Mouse (Mus musculus) adrenal gland, adult (tissue): ENCODE measurements around the gene Mxd3.
A peak's percentile ranks its signal among the peaks of the same experiment; 100 is the strongest.

Source experiments
- DNase-seq, 2 experiments: peaks; one replicate each; pipeline ENCODE4 v3.0.0; 2022 to 2023; ENCODE audit warnings: low spot score in 1 of 2; ENCODE audit not compliant: inconsistent age in 2 of 2

Gene Mxd3

DNA sequence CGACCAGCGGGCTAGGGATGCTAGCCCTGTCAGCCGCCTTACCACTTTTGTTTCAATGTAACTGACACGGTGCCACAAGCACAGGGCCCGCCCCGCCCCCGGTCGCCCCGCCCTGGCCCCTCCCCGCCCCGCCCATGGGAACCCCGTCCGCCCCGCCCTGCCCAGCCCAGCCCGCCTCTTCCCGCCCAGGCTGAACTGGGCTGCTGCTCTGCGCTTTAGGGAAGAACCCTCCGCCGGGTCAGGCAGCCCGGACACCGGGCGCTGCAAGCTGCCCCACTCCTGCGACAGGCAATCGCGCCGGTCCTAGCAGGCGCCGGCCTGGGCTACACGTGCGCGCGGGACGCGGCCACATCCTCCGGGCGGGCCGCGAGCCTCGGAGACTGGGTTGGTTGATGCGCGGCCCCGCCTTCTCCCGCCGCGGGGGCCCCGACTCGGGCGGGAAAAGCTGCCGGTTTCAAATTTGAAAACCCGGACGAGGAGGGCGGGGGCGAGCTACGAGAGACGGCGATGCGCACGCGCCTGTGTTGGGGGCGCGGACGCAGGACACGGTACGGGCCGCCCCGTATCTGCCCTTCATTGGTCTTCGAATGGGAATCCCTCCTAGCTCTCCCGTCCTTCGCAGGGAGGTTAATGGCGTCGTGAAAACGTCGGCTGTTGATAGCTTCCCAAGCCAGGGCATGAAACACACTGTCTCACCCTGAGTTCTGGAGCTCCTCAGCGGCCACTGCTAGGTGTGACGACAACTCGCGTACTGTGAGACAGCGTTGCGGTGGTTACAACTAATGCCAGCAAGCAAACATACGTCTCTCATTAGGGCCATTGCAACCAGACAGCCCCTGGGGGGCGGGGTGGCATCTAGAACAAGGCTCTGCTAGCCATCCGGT lies at the start of gene Mxd3:
TSS of gene Mxd3 (minus strand) at position 141 of the 884 bp plus-strand sequence.
- peak; percentile 86 to 96 for DNase-seq

DNA sequence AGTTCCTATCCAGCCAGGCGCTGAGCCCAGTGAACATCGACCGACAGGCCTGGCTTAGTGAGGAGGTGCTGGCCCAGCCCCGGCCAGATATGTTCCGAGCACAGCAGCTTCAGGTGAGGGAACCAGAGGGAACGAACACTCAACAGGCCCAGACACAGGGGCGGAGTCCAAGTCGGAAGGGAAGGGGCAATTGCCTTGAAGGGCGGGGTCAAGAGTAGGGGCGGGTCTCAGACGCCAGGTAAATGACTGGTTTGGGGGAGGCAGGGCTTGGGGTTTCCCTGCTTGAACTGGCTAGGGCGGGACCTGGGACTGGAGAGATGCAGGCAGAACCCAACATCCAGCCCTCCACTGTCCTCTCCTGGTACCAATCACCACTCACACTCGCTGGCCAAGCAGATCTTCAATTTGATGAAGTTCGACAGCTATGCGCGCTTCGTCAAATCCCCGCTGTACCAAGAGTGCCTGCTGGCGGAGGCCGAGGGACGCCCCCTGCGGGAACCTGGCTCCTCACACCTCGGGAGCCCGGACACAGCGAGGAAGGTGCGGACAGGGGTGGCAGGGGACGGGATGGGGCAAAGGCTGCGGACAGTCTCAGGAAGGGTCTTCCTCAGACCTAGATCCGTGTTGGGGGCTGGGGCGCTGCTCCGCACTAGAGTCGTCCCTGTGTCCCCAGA lies 49.4 kb upstream of the Mxd3 start:
- DNase-seq: no peak

DNA sequence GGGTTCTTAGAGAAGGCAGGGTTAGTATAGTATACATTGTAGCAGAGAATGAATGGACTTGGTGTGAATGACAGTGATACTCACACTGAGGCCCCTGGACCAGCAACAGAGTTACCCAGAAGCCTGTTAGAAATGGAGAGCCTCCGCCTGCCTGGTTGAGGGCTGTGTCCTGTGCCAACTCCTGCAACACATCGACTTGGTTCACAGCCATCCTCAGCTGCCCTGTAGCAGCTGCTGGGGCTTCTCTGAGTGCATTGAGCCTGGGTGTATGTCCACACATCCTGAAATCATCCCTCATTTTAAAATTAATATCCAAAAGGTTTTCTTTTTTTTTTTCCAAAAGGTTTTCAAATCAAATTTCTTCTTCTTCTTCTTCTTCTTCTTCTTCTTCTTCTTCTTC lies 46.3 kb upstream of the Mxd3 start:
- no peak for DNase-seq

DNA sequence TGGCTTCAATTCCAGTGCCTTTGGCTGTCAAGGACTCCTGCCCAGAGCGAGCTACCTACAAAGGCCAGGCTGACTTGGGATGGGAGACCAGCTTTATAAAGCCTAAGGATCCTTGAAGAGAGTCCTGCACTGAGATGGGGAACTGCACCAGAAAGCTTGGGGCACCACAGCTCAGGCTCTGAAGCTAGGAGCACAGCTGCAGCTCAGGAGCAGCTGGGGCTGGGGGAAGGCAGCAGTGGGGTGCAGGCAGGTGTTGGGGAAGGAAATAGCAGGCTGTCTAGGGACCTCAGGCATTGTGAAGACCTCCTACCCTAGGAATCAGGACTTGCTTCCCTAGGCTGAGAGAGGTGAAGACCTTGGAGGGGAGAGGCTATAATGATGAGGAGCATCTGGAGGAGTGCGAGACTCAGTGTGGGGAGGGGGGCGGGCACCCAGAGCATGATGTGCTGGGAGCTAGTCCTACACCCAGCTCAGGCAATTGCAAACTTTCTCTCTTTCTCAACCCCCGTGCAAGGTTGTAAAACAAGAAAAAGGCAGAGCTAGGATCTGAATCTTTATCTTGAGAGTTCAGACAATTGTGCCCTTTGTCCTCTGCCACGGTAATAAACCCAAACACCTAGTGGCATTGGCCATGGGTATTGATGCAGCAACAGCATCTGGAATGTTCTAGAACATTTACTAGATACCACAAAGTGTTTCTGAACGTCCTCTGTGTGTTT lies 44.7 kb upstream of the Mxd3 start:
- DNase-seq: no peak

DNA sequence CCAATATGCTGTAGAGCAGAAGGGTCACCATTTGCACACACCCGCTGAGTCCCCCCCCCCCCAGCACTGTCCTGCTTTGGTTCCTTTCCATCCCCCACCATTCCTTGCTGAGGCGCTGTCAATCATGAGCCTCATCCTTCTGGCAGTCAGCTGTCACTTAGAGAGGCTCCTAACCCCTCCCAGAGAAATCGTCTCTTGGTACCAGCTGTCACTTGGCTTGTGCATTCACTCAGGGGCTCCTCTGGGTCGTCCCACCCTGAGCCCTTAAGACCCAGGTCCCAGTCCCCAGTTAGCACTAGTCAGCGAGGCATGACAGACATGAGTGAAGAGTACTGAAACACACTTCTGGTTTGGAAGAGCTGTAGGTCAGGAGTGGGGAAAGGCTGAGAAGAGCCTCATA lies 42.1 kb upstream of the Mxd3 start:
- no peak for DNase-seq

DNA sequence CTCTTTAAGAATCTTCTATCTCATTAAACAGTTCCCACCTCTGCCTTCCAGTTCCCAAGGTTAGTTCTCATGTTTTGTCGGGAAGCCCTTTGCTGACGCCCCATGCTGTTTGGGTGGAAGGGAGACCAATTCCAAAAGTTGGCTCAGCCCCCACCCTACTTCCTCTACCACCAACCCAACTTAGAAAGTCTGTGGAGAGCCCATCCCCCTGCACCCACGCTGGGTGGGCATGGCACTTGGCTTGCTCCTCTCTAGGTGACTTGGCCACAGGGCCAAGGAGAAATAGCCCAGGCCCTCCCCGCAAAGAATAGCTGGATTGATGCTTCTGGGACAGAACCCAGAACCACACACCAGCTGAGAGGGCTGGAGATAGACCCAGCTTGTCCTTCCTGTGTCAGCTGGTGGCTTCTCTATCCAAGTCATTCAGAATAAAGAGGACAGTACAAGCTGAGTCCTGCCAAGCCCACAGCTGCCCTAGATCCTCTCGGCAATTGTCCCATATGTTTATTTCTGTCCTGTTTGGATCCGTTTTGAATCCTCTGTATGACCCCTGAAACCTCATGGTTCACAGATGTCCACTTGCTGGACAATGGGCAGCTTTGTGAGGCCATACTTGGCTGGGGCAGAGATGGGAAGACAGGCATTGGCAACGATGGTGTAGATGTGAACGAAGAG lies 41.5 kb upstream of the Mxd3 start:
- DNase-seq: no peak

DNA sequence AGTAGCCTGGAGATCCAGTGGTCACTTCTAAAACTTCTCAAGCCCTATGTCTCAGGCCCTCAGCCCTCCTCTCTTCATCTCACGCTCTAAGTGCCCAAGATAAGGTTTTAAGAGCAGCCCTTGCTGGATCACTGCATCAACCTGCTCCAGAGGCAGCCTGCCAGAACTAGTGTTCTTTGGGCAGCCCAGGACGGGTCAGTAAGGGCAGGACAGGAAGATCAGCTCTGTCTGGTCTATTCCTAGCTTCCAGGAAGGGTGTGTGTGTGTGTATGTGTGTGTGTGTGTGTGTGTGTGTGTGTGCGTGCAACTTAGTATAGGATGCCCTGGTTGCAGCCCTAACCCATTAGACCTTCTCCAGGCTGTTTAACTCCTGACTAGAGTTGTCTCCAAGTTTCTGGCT lies 40.6 kb upstream of the Mxd3 start:
- DNase-seq: peak in 1 of 2 experiments; percentile 31

DNA sequence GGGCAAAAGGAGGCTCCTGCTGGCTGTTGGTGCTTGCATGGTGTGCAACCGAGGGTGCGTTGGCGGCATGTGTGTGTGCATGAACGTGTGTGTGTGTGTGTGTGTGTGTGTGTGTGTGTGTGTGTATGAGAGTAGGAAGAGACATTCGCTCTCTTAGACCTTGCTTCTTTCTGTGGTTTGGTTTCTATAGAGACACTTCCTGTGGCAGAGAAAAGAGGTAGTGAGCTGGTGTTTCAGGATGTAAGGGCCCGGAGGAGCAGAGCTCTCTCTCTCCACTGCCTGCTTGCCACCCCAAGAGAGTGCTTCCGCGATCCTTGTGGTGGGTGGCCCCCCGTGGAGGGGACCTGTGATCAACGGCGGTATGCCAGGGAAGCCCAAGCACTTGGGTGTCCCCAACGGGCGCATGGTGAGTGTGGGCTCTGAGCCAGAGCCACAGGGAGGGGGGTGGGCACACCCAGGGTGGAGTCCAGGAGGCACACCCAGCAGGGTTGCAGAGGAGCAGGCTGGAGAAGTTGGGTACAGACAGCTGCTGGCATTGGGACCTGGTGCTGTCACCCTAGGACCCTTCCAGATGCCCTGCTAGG lies 40.0 kb upstream of the Mxd3 start, which contains the start of gene Rgs14:
TSS of gene Rgs14 (plus strand) at position 202 of the 584 bp plus-strand sequence.
- DNase-seq: peak in 1 of 2 experiments; percentile 39

DNA sequence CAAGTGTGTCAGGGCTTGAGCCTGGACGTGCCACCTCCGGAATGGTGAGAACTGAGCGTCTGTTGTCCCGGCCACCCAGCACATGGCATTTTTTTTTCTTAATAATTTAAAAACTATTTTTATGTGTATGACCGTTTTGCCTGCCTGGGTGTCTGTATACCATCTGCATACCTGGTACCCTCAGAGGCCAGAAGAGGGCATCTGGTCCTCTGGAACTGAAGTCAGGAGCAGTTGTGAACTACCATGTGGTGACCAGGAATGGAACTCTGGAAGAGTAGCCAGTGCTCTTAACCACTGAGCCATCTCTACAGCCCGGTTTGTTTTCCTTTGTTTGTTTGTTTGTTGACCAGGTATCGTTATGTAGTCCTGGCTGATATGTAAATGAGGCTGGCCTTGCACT lies 38.8 kb upstream of the Mxd3 start:
- no peak for DNase-seq

DNA sequence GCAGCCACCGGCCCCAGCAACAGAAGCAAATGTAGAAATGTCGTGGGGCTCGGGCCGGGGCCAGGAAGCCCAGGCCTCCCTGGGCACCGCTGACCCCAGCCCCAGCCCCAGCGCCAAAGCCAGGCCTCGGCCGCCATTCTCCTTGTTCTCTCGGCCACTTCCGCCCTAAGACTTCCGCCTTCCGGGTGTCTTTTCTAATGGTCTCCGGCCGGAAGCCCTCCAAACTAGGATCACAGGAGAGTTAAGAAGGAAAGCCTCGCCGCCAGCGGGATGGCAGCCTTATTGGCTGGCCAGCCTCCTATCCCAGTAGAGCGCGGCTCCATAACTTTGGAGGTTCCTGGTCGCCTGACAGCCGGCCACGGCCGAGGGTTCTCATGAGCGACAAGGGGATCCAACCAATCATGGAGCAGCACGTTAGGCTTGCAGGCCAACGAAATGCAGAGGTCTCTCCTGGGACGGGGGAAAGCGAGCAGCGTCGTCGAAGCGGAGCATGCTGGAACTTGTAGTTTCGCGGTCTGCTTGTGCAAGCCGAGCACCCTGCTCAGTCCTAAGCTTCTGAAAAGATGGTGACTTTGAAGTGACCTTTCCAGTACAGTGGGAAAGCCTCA lies 32.9 kb upstream of the Mxd3 start, which contains the start of gene Lman2:
TSS of gene Lman2 (minus strand) at position 331 of the 608 bp plus-strand sequence.
- peak; percentile 98 to 99 for DNase-seq

DNA sequence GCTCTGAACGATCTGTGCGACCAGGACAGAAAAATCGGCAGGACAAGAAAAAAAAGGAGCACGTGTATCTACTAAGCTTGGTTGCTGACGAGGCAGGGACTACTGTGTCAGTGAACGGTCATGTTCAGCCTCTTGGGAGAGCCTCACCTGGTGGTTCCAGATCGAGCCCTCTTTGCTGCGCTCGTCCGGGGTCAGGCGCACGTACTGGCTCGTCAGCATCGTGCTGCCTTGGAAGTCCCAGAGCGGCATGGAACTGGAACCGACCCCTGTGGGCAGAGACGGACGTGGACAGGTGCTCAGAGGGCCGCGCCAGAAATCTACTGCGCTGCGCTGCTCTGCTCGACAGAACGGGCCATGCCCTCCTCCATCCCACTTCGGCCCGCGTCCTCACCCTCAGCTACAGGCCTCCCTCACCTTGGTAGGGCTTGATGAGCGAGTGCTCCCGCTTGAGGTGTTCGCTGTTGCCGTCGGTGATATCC lies 32.4 kb upstream of the Mxd3 start:
- DNase-seq: no peak

DNA sequence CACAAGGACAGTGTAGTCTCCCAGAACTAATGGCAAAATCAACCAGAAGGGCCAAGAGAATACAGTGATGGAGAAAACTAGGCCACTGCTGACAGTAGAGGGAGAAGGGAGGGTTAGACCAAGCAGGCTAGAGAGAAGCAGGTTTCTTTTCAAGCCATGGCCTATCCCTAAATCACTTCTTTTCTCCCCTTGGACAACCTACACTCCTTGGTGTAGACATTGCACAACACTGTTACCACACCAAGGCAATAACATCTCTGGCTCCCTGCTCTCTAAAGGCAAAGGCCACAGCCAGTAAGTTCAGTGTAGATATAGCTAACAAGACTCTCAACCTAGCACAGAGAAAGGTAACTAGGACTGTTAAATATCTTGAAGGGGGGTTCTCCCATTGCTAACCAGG lies 31.5 kb upstream of the Mxd3 start:
- DNase-seq: peak in 1 of 2 experiments; percentile 64

DNA sequence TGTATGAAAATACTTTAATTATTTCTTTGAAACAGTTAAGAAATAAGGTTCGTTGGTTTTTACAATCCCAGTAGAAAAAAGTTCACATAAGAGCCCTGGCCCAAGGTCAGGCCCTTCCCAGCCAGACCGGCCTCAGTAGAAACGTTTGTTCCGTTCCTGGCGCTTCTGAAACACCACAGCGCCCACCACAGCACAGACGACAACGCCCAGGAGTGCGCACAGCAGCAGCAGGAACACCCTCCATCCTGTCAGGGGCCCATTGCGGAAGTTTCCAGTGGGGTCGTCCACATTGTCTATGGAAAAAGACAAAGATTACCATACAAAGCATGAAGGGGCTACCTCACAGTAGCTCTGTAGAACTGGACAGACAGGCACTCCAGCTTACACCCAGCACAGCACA lies 17.1 kb upstream of the Mxd3 start:
- DNase-seq: no peak

DNA sequence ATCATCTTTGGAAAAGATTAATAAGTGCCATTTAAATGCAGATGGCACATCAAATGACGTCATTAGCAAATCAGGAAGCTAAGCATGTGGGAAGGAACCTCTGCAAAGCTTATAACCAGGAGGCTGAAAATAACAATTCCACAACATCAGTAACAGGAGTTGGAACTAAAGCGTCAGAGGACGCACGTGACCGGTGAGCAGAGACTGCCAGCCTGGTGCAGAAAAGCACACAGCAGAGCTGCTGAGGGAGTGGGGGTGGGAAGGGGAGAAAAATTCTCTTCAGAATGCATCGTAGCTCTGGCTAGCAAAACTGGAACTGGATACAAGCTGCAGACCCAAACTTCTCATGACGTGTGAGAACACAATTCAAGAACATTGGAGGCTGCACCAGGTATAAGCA lies 14.7 kb upstream of the Mxd3 start:
- DNase-seq: no peak

DNA sequence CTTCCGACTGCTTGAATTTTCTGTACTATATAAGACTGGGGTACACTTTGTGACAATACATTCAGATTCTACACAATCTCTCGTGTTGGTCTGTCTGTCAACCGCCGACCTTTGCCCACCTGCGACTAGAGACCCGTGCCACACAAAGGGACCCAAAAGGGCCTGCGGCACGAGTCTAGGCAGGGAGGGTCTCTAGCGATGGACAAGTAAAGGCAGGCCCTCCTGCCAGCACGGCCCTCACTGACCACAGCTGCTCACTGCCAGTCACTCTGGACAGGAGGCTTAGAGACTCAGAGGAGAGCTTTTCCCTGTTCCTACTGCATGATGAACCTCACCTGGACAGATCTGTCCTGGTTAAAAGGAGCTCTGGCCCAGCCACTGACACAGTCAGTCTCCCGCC lies 12.8 kb upstream of the Mxd3 start:
- DNase-seq: no peak

DNA sequence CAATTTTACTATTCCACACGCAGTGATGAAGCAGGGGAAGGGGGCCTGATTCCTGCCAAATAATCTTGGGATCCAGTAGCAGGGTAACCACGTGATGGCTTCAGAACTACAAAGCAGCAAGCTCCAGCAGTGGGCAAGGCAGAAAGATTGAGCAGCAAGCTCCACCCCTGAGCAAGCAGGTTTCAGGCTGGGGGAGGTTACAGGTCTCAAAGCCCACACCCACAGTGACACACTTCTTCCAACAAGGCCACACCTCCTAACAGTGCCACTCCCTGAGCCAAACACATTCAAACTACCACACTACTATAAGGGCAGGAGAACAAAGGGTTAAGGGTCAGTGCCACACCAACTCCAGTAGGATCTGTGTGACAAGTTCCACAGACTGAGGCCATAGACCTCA lies 9.6 kb upstream of the Mxd3 start:
- DNase-seq: no peak

DNA sequence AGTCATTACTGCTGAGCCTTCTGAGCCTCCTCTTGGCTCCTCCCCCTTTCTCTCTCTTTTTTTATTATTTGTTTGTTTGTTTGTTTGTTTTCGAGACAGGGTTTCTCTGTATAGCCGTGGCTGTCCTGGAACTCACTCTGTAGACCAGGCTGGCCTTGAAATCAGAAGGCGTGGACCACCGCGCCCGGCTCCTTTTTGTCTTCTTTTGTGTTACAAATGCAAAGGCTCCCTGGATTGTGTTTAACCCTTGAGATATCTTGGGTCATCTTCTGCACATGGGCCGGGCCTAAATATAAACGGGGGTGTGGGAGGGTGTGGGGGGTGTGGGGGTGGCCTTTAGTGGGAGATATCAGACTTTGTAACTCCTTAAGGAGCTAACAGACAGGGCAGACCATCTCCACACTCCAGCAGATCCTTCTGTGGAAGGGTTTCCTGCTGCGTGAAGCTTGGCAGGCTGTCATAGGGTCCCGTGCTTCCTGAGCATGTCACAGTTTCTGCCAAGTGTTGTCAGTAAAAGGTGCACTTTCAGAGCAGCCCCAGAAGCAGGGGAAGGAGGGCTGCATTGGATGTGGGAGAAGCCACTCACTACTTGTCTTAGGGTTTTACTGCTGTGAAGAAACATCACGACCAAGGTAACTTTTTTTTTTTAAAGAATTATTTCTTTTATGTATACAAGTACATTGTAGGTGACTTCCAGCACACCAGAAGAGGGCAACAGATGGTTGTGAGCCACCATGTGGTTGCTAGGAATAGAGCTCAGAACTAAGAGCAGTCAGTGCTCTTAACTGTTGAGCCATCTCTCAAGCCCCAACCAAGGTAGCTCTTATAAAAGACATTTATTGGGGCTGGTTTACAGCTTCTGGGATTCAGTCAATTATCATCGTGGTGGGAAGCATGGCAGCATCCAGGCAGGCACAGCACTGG lies 8.8 kb upstream of the Mxd3 start:
- no peak for DNase-seq

DNA sequence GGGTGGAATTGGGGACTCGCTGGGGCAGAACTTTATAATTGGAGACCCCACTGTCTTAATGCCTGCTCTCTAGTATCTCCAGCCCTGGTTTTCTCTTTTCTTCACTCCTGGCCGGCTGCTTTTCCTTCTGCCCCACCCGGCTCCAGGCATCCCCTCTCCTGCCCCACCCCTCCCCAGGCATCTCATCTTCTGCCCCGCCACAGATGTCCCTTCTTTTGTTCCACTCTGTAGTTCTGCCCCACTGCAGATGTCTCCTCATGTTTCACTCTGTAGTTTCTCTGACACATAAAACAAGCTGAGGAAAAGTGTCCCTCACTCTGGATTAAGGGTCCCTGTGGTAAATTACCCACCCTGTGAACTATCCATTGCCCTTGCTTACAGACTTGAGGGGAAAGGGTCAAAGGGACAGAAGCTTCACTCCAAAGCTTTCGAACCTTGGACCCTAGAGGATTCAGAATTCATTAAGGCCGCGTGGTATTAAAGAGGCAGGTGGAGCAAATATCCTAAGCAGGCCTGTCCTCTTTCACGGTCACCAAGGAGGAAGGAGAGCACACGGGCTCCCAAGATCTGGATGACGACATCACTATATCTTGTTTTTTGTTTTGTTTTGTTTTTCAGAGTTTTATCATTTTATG lies 7.8 kb upstream of the Mxd3 start:
- DNase-seq: no peak

DNA sequence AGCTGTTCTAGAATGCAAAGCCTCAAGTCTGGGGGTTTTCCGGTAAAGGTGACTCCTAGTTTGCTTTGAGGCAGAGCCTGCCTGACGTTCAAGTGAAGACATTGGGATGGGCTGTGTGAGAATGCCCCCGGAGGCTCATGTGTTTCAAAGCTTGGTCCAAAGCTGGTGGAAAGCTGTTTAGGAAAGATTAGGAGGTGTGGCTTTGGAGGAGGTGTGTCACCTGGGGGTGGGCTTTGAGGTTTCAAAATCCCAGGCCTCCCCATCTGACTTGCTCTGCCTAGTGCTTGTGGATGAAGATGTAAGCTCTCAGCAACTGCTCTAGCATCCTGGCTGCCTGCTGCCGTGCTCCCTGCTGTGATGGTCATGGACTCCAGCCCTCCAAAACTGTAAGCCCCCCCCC lies 6.1 kb upstream of the Mxd3 start:
- no peak for DNase-seq
